ENCODE assay signal across 23 mouse cellular contexts in genomic region chr4:149699953-149700352, GRCm38 (mm10). TPM values are rescaled to one million over a fixed set of nuclear protein-coding genes. Genes with fewer than 3 reads are reported as not detected.
DNase-seq lines count a peak whose midpoint lies in the region; ATAC-seq and TF ChIP-seq lines count a peak whose summit lies in the region.
"Had no signal": no experiment of that assay in that cellular context is flagged by ENCODE, and none has a peak within 500 bp of the region (broad histone marks: within the 10 kb centered on the region; RNA-seq: fewer than 3 reads in every experiment).

No protein-coding gene starts in this region.

- no peaks in the 10 kb centered on the region for H3K27me3 ChIP-seq in spleen, adult 2 months (ENCODE audit: control insufficient read depth, insufficient read depth, low read length)
- H3K27me3 ChIP-seq in liver, embryonic 15.5 days = peaks cover 4% of the 10 kb centered on the region; the same call in 1 of the 2 replicates

- peak overlapping the region; percentile 56; the same call in 1 of the 2 replicates for H3K4me3 ChIP-seq in spleen, adult 2 months (ENCODE audit: extremely low read depth, insufficient read depth, insufficient read length)
- H3K4me3 ChIP-seq in liver, embryonic 15.5 days (replicated peaks) = no peak overlapping the region
- H3K4me3 ChIP-seq: embryonic facial prominence, embryonic 10.5 days; embryonic facial prominence, embryonic 15.5 days; forebrain, embryonic 15.5 days; heart, embryonic 12.5 days; kidney, embryonic 15.5 days; limb, embryonic 13.5 days had no signal

- no peak for TF ChIP-seq POLR2A in spleen, adult 2 months (IDR thresholded peaks at IDR 0.05; ENCODE audit: low read depth, low read length)

- no peak overlapping the region for H3K9ac ChIP-seq in liver, embryonic 15.5 days
- H3K9ac ChIP-seq: embryonic facial prominence, embryonic 15.5 days; forebrain, embryonic 15.5 days; heart, embryonic 12.5 days; hindbrain, embryonic 14.5 days; kidney, embryonic 15.5 days; limb, embryonic 13.5 days had no signal

- no peak for TF ChIP-seq CTCF in spleen, adult 2 months (IDR thresholded peaks at IDR 0.05; ENCODE audit: extremely low read depth, insufficient read depth, insufficient read length, insufficient replicate concordance)

- peak overlapping the region; percentile 39 for H3K4me2 ChIP-seq in liver, embryonic 15.5 days
- H3K4me2 ChIP-seq: embryonic facial prominence, embryonic 15.5 days; forebrain, embryonic 15.5 days; heart, embryonic 12.5 days; hindbrain, embryonic 14.5 days; kidney, embryonic 15.5 days; limb, embryonic 13.5 days had no signal

- WGBS in spleen, adult 2 months = 64% methylated on average over 4 of the region's 4 CpGs
- 73% methylated on average over 4 of the region's 4 CpGs for WGBS in liver, embryonic 15.5 days (ENCODE audit: insufficient replicate concordance)

- ATAC-seq in liver, embryonic 15.5 days (ENCODE audit: insufficient read depth) = no peak
- ATAC-seq: CD4-positive, CD25-positive, alpha-beta regulatory T cell, adult 4 months; forebrain, embryonic 15.5 days; intestine, postnatal 0 days had no signal

- H3K9me3 ChIP-seq in liver, embryonic 15.5 days (replicated peaks) = no peaks in the 10 kb centered on the region
- H3K9me3 ChIP-seq: embryonic facial prominence, embryonic 10.5 days; embryonic facial prominence, embryonic 15.5 days; forebrain, embryonic 15.5 days; heart, embryonic 12.5 days; kidney, embryonic 15.5 days; limb, embryonic 13.5 days had no signal

- peak overlapping the region; percentile 94 for H3K27ac ChIP-seq in spleen, adult 2 months (ENCODE audit: insufficient read depth, low read length)
- no peak overlapping the region for H3K27ac ChIP-seq in liver, embryonic 15.5 days (replicated peaks)
- H3K27ac ChIP-seq: embryonic facial prominence, embryonic 10.5 days; embryonic facial prominence, embryonic 15.5 days; forebrain, embryonic 15.5 days; hindbrain, embryonic 14.5 days; kidney, embryonic 15.5 days; limb, embryonic 13.5 days had no signal

- 0 out of 2 replicates have a peak, but pooled peaks cover 1% of the 10 kb centered on the region for H3K36me3 ChIP-seq in spleen, adult 2 months (ENCODE audit: control insufficient read depth, insufficient read depth, low read length)
- H3K36me3 ChIP-seq in liver, embryonic 15.5 days (replicated peaks) = no peaks in the 10 kb centered on the region
- H3K36me3 ChIP-seq: embryonic facial prominence, embryonic 10.5 days; embryonic facial prominence, embryonic 15.5 days; forebrain, embryonic 15.5 days; heart, embryonic 12.5 days; kidney, embryonic 15.5 days; limb, embryonic 13.5 days had no signal

- peak; percentile 93 for DNase-seq in heart, adult 11 months
- no peak for DNase-seq in heart, adult 9 months (ENCODE audit: low spot score in 2 of 2)
- no peak for DNase-seq in spleen, adult 2 months (ENCODE audit: low read depth in 1 of 2, low spot score in 2 of 2)
- DNase-seq in spleen, adult 12 weeks (ENCODE audit: low spot score) = no peak
- no peak for DNase-seq in kidney, adult 8-10 months
- no peak for DNase-seq in right cerebral cortex, postnatal 25 days
- DNase-seq: adrenal gland, postnatal 25 days; cerebellum, adult 8-10 months; cerebellum, postnatal 25 days; gastrocnemius, postnatal 14 days; kidney, postnatal 25 days; lung, postnatal 36 days; midbrain, embryonic 14.5 days had no signal

- peaks cover 7% of the 10 kb centered on the region for H3K4me1 ChIP-seq in spleen, adult 2 months (ENCODE audit: control insufficient read depth, insufficient read depth, insufficient read length)
- peaks cover 53% of the 10 kb centered on the region for H3K4me1 ChIP-seq in liver, embryonic 15.5 days (replicated peaks)

RNA-seq across cellular contexts. Expression of gene Pik3cd, which starts 2.4 kb away (rescaled TPM):
- polyA plus RNA-seq in spleen, adult 2 months (2012; rRNA removed) = 104 and 124 TPM in 2 replicates
- 7.2 and 7.3 TPM in 2 replicates for polyA plus RNA-seq in liver, embryonic 15.5 days (2015; fragmentation: Nextera tagmentation; extraction: Ambion mirVana)

RNA-seq across cellular contexts. Expression of gene Tmem201, which starts 37.9 kb away (rescaled TPM):
- polyA plus RNA-seq in spleen, adult 2 months (2012; rRNA removed) = 24.3 and 30.7 TPM in 2 replicates
- 6.6 and 6.8 TPM in 2 replicates for polyA plus RNA-seq in liver, embryonic 15.5 days (2015; fragmentation: Nextera tagmentation; extraction: Ambion mirVana)

Comparison
In these comparisons a context has a peak if more than half of its experiments do, and no peak if none do; other contexts are left out.
1. RNA of gene Pik3cd, which starts 2.4 kb away (polyA plus RNA-seq): 104 to 124 TPM in spleen, adult 2 months; 7.2 to 7.3 TPM in liver, embryonic 15.5 days; every median in the first group is over 10 times any median in the second.